Mouse (Mus musculus): Measurements from ENCODE around the gene Tesc. TPM values are rescaled to one million over a fixed set of nuclear protein-coding genes. Genes with fewer than 3 reads are reported as not detected.

The Tesc gene
- polyA plus RNA-seq, 1 experiment, result 9.8 TPM

GRCm38 (mm10) chr5:118048928-118049327, 21.4 kb downstream of the Tesc start:
- Histone ChIP-seq H3K27ac (ENCODE audit: insufficient read depth, low read depth, low read length) (no peak overlapping the region), H3K4me1 (ENCODE audit: control insufficient read depth, insufficient read depth, insufficient read length, low read length) (no peaks in the 10 kb centered on the region; the same call in 1 of the 2 replicates), H3K4me3 (ENCODE audit: low read depth, low read length) (no peak overlapping the region), H3K36me3 (ENCODE audit: control insufficient read depth, insufficient read depth, low read length) (no peaks in the 10 kb centered on the region), H3K27me3 (ENCODE audit: control insufficient read depth, insufficient read depth, low read length) (no peaks in the 10 kb centered on the region)
- TF ChIP-seq CTCF (IDR thresholded peaks at IDR 0.05; ENCODE audit: extremely low read depth, insufficient read length, insufficient replicate concordance, low read depth, low read length), result no peak
- no peak for TF ChIP-seq POLR2A (IDR thresholded peaks at IDR 0.05; ENCODE audit: low read depth, low read length)
- WGBS, result 77% methylated on average over 5 of the region's 5 CpGs

- Histone ChIP-seq H3K27me3 (ENCODE audit: control insufficient read depth, insufficient read depth, low read length) (no peaks in the 10 kb centered on the region), H3K36me3 (ENCODE audit: control insufficient read depth, insufficient read depth, low read length) (no peaks in the 10 kb centered on the region), H3K27ac (ENCODE audit: insufficient read depth, low read depth, low read length) (no peak overlapping the region), H3K4me3 (ENCODE audit: low read depth, low read length) (no peak overlapping the region), H3K4me1 (ENCODE audit: control insufficient read depth, insufficient read depth, insufficient read length, low read length) (no peaks in the 10 kb centered on the region; the same call in 1 of the 2 replicates)
- WGBS, result 68% methylated on average over 4 of the region's 4 CpGs
- no peak for TF ChIP-seq POLR2A (IDR thresholded peaks at IDR 0.05; ENCODE audit: low read depth, low read length)
- no peak for TF ChIP-seq CTCF (IDR thresholded peaks at IDR 0.05; ENCODE audit: extremely low read depth, insufficient read length, insufficient replicate concordance, low read depth, low read length)
These were observed 23.2 kb downstream of the Tesc start for GRCm38 (mm10) chr5:118050743-118051142.

GRCm38 (mm10) chr5:118051981-118052662, 24.6 kb downstream of the Tesc start:
- TF ChIP-seq POLR2A (IDR thresholded peaks at IDR 0.05; ENCODE audit: low read depth, low read length) (no peak), CTCF (IDR thresholded peaks at IDR 0.05; ENCODE audit: extremely low read depth, insufficient read length, insufficient replicate concordance, low read depth, low read length) (no peak)
- Histone ChIP-seq H3K4me3 (ENCODE audit: low read depth, low read length) (no peak overlapping the region), H3K4me1 (ENCODE audit: control insufficient read depth, insufficient read depth, insufficient read length, low read length) (no peaks in the 10 kb centered on the region; the same call in 1 of the 2 replicates), H3K27ac (ENCODE audit: insufficient read depth, low read depth, low read length) (no peak overlapping the region), H3K36me3 (ENCODE audit: control insufficient read depth, insufficient read depth, low read length) (no peaks in the 10 kb centered on the region), H3K27me3 (ENCODE audit: control insufficient read depth, insufficient read depth, low read length) (no peaks in the 10 kb centered on the region)
- WGBS, result 30% methylated on average over 8 of the region's 8 CpGs

- Histone ChIP-seq H3K4me1 (ENCODE audit: control insufficient read depth, insufficient read depth, insufficient read length, low read length) (no peaks in the 10 kb centered on the region; the same call in 1 of the 2 replicates), H3K27ac (ENCODE audit: insufficient read depth, low read depth, low read length) (no peak overlapping the region), H3K4me3 (ENCODE audit: low read depth, low read length) (no peak overlapping the region), H3K27me3 (ENCODE audit: control insufficient read depth, insufficient read depth, low read length) (no peaks in the 10 kb centered on the region), H3K36me3 (ENCODE audit: control insufficient read depth, insufficient read depth, low read length) (no peaks in the 10 kb centered on the region)
- WGBS, result 92% methylated on average over 2 of the region's 2 CpGs
- no peak for TF ChIP-seq CTCF (IDR thresholded peaks at IDR 0.05; ENCODE audit: extremely low read depth, insufficient read length, insufficient replicate concordance, low read depth, low read length)
- TF ChIP-seq POLR2A (IDR thresholded peaks at IDR 0.05; ENCODE audit: low read depth, low read length), result no peak
These were observed 25.7 kb downstream of the Tesc start for GRCm38 (mm10) chr5:118053205-118053604.

GRCm38 (mm10) chr5:118057508-118058111, 30.1 kb downstream of the Tesc start:
- Histone ChIP-seq H3K4me1 (ENCODE audit: control insufficient read depth, insufficient read depth, insufficient read length, low read length) (no peaks in the 10 kb centered on the region), H3K27me3 (ENCODE audit: control insufficient read depth, insufficient read depth, low read length) (no peaks in the 10 kb centered on the region)
- 50% methylated on average over 8 of the region's 8 CpGs for WGBS

GRCm38 (mm10) chr5:118058858-118059257, 31.3 kb downstream of the Tesc start:
- Histone ChIP-seq H3K4me3 (ENCODE audit: low read depth, low read length) (no peak overlapping the region), H3K27ac (ENCODE audit: insufficient read depth, low read depth, low read length) (no peak overlapping the region), H3K36me3 (ENCODE audit: control insufficient read depth, insufficient read depth, low read length) (no peaks in the 10 kb centered on the region), H3K27me3 (ENCODE audit: control insufficient read depth, insufficient read depth, low read length) (no peaks in the 10 kb centered on the region), H3K4me1 (ENCODE audit: control insufficient read depth, insufficient read depth, insufficient read length, low read length) (no peaks in the 10 kb centered on the region)
- TF ChIP-seq POLR2A (IDR thresholded peaks at IDR 0.05; ENCODE audit: low read depth, low read length) (no peak), CTCF (IDR thresholded peaks at IDR 0.05; ENCODE audit: extremely low read depth, insufficient read length, insufficient replicate concordance, low read depth, low read length) (no peak)
- 81% methylated on average over 10 of the region's 10 CpGs for WGBS

More at GRCm38 (mm10) chr5:118057508-118058111, 30.1 kb downstream of the Tesc start:
- no peak overlapping the region for H3K4me3 ChIP-seq (ENCODE audit: low read depth, low read length)
- H3K36me3 ChIP-seq (ENCODE audit: control insufficient read depth, insufficient read depth, low read length), result no peaks in the 10 kb centered on the region
- no peak for TF ChIP-seq CTCF (IDR thresholded peaks at IDR 0.05; ENCODE audit: extremely low read depth, insufficient read length, insufficient replicate concordance, low read depth, low read length)
- no peak for TF ChIP-seq POLR2A (IDR thresholded peaks at IDR 0.05; ENCODE audit: low read depth, low read length)
- H3K27ac ChIP-seq (ENCODE audit: insufficient read depth, low read depth, low read length), result no peak overlapping the region

- H3K36me3 ChIP-seq (ENCODE audit: control insufficient read depth, insufficient read depth, low read length), result no peaks in the 10 kb centered on the region
- 80% methylated on average over 9 of the region's 9 CpGs for WGBS
- no peak overlapping the region for H3K4me3 ChIP-seq (ENCODE audit: low read depth, low read length)
- H3K4me1 ChIP-seq (ENCODE audit: control insufficient read depth, insufficient read depth, insufficient read length, low read length), result no peaks in the 10 kb centered on the region
- H3K27ac ChIP-seq (ENCODE audit: insufficient read depth, low read depth, low read length), result no peak overlapping the region
- TF ChIP-seq CTCF (IDR thresholded peaks at IDR 0.05; ENCODE audit: extremely low read depth, insufficient read length, insufficient replicate concordance, low read depth, low read length) (no peak), POLR2A (IDR thresholded peaks at IDR 0.05; ENCODE audit: low read depth, low read length) (no peak)
- H3K27me3 ChIP-seq (ENCODE audit: control insufficient read depth, insufficient read depth, low read length), result no peaks in the 10 kb centered on the region
These were observed 32.1 kb downstream of the Tesc start for GRCm38 (mm10) chr5:118059646-118060045.

All from small intestine, adult 2 months (tissue).